Comparison of ENCODE assay signal across 29 mouse cellular contexts in the genomic region with DNA sequence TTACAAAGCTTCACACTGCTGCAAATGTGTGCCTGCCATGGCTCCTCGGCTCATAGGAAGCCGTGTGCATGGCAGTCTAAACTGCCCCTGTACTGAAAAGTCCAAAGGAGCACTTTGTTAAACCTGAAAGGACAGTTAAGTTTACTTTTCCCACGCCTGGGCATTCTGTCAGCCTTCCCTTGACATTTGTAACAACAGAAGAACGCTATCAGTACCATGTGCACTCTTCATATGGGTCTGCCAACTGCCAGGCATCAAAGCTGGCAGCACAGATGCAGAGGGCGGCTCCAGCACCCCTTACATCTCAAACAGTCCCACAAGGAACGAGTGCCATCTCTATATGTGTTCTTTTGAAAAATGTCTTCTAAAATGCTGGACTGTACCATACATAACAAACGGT. TPM values are rescaled to one million over a fixed set of nuclear protein-coding genes. Genes with fewer than 3 reads are reported as not detected.
DNase-seq lines count a peak whose midpoint lies in the region; ATAC-seq and TF ChIP-seq lines count a peak whose summit lies in the region.
"Had no signal": no experiment of that assay in that cellular context is flagged by ENCODE, and none has a peak within 500 bp of the region (broad histone marks: within the 10 kb centered on the region; RNA-seq: fewer than 3 reads in every experiment).

No protein-coding gene starts in this region.

- ATAC-seq in forebrain, embryonic 14.5 days = no peak
- ATAC-seq in forebrain, embryonic 16.5 days = no peak
- no peak for ATAC-seq in liver, embryonic 11.5 days (replicated peaks; ENCODE audit: low FRiP score)
- ATAC-seq in megakaryocyte-erythroid progenitor cell, adult 5-6 weeks (replicated peaks; ENCODE audit: low FRiP score, low TSS enrichment, poor library complexity, severe bottlenecking) = peak; percentile 51; the same call in 1 of the 2 replicates
- ATAC-seq: hindbrain, postnatal 0 days; intestine, postnatal 0 days; midbrain, embryonic 15.5 days had no signal

- H3K4me3 ChIP-seq in forebrain, embryonic 14.5 days (ENCODE audit: low read depth, low read length) = no peak overlapping the region
- no peak overlapping the region for H3K4me3 ChIP-seq in forebrain, embryonic 16.5 days (replicated peaks; ENCODE audit: low read length)
- no peak overlapping the region for H3K4me3 ChIP-seq in liver, adult 2 months (ENCODE audit: insufficient read depth, low read depth, low read length)
- H3K4me3 ChIP-seq in liver, embryonic 11.5 days (ENCODE audit: low read depth, low read length) = no peak overlapping the region
- H3K4me3 ChIP-seq: embryonic facial prominence, embryonic 13.5 days; forebrain, embryonic 10.5 days; heart, embryonic 10.5 days; heart, embryonic 15.5 days; hindbrain, embryonic 12.5 days; liver, embryonic 13.5 days; midbrain, embryonic 10.5 days; midbrain, embryonic 15.5 days had no signal

- DNase-seq in forebrain, embryonic 14.5 days (ENCODE audit: low spot score) = peak; percentile 27
- peak; percentile 99 for DNase-seq in liver, adult 2 months (ENCODE audit: extremely low read depth, low read depth, low spot score)
- no peak for DNase-seq in liver, embryonic 11.5 days (ENCODE audit: low spot score)
- peak; percentile 23 for DNase-seq in brain, adult 2 months (ENCODE audit: low read depth, low spot score)
- DNase-seq: B cell, adult 2 months; cerebellum, adult 18-20 months; cerebellum, postnatal 10 days; gastrocnemius, postnatal 14 days; heart, postnatal 36 days; kidney, adult 9 months; kidney, postnatal 10 days; liver, embryonic 13.5 days; lung, embryonic 14.5 days; lung, postnatal 14 days; right cerebral cortex, adult 18-20 months; right cerebral cortex, postnatal 4 days; thymus, postnatal 4 days had no signal

- H3K27me3 ChIP-seq in forebrain, embryonic 14.5 days (replicated peaks; ENCODE audit: control insufficient read depth, insufficient read depth, low read length) = no peaks in the 10 kb centered on the region
- H3K27me3 ChIP-seq in forebrain, embryonic 16.5 days (replicated peaks; ENCODE audit: control insufficient read depth, insufficient read depth, low read length) = no peaks in the 10 kb centered on the region
- H3K27me3 ChIP-seq in liver, adult 2 months (ENCODE audit: control insufficient read depth, insufficient read depth, low read length) = no peaks in the 10 kb centered on the region
- no peaks in the 10 kb centered on the region for H3K27me3 ChIP-seq in liver, embryonic 11.5 days (replicated peaks; ENCODE audit: control insufficient read depth, insufficient read depth, low read length)
- H3K27me3 ChIP-seq: embryonic facial prominence, embryonic 13.5 days; heart, embryonic 15.5 days; hindbrain, embryonic 12.5 days; liver, embryonic 13.5 days; midbrain, embryonic 15.5 days had no signal

- WGBS in forebrain, embryonic 14.5 days = 82% methylated on average over 7 of the region's 7 CpGs
- 69% methylated on average over 7 of the region's 7 CpGs for WGBS in forebrain, embryonic 16.5 days
- WGBS in liver, adult 2 months = 29% methylated on average over 7 of the region's 7 CpGs
- WGBS in liver, embryonic 11.5 days = 84% methylated on average over 7 of the region's 7 CpGs

- no peaks in the 10 kb centered on the region for H3K9me3 ChIP-seq in forebrain, embryonic 14.5 days (replicated peaks; ENCODE audit: control insufficient read depth, low read length)
- no peaks in the 10 kb centered on the region for H3K9me3 ChIP-seq in forebrain, embryonic 16.5 days (ENCODE audit: control insufficient read depth, low read length)
- no peaks in the 10 kb centered on the region for H3K9me3 ChIP-seq in liver, embryonic 11.5 days (ENCODE audit: control insufficient read depth, low read length)
- H3K9me3 ChIP-seq: embryonic facial prominence, embryonic 13.5 days; forebrain, embryonic 10.5 days; heart, embryonic 10.5 days; heart, embryonic 15.5 days; hindbrain, embryonic 12.5 days; liver, embryonic 13.5 days; midbrain, embryonic 10.5 days; midbrain, embryonic 15.5 days had no signal

- H3K9ac ChIP-seq in forebrain, embryonic 14.5 days (ENCODE audit: low read length) = no peak overlapping the region
- H3K9ac ChIP-seq in forebrain, embryonic 16.5 days (replicated peaks; ENCODE audit: low read depth, low read length) = no peak overlapping the region
- no peak overlapping the region for H3K9ac ChIP-seq in liver, adult 2 months (ENCODE audit: low read depth, low read length)
- H3K9ac ChIP-seq in liver, embryonic 11.5 days (ENCODE audit: low read depth, low read length) = no peak overlapping the region
- H3K9ac ChIP-seq: embryonic facial prominence, embryonic 13.5 days; heart, embryonic 15.5 days; hindbrain, embryonic 12.5 days; liver, embryonic 13.5 days; lung, embryonic 14.5 days; midbrain, embryonic 15.5 days had no signal

- H3K36me3 ChIP-seq in forebrain, embryonic 14.5 days (ENCODE audit: control insufficient read depth, insufficient read depth, low read length) = peaks cover 64% of the 10 kb centered on the region
- H3K36me3 ChIP-seq in forebrain, embryonic 16.5 days (ENCODE audit: control insufficient read depth, insufficient read depth) = peaks cover 8% of the 10 kb centered on the region
- H3K36me3 ChIP-seq in liver, adult 2 months (ENCODE audit: control insufficient read depth, insufficient read depth, low read length) = peaks cover 25% of the 10 kb centered on the region
- peaks cover 39% of the 10 kb centered on the region for H3K36me3 ChIP-seq in liver, embryonic 11.5 days (ENCODE audit: control insufficient read depth, insufficient read depth, low read length)

- H3K4me1 ChIP-seq in forebrain, embryonic 14.5 days (ENCODE audit: control insufficient read depth, insufficient read depth, low read length) = no peaks in the 10 kb centered on the region
- peaks cover 7% of the 10 kb centered on the region; the same call in 1 of the 2 replicates for H3K4me1 ChIP-seq in forebrain, embryonic 16.5 days (replicated peaks; ENCODE audit: control insufficient read depth, insufficient read depth, low read length)
- peaks cover 19% of the 10 kb centered on the region for H3K4me1 ChIP-seq in liver, adult 2 months (ENCODE audit: control insufficient read depth, insufficient read depth, low read length)
- H3K4me1 ChIP-seq in liver, embryonic 11.5 days (replicated peaks; ENCODE audit: control insufficient read depth, insufficient read depth, low read length) = no peaks in the 10 kb centered on the region
- H3K4me1 ChIP-seq: embryonic facial prominence, embryonic 13.5 days; forebrain, embryonic 10.5 days; heart, embryonic 10.5 days; hindbrain, embryonic 12.5 days; liver, embryonic 13.5 days; midbrain, embryonic 10.5 days; midbrain, embryonic 15.5 days had no signal

- no peak overlapping the region for H3K27ac ChIP-seq in forebrain, embryonic 14.5 days (ENCODE audit: low read depth, low read length)
- no peak overlapping the region for H3K27ac ChIP-seq in forebrain, embryonic 16.5 days (ENCODE audit: low read length)
- peak overlapping the region; percentile 7 for H3K27ac ChIP-seq in liver, adult 2 months (replicated peaks; ENCODE audit: insufficient read depth, low read depth, low read length)
- H3K27ac ChIP-seq in liver, embryonic 11.5 days (ENCODE audit: low read depth, low read length) = no peak overlapping the region
- H3K27ac ChIP-seq: embryonic facial prominence, embryonic 13.5 days; forebrain, embryonic 10.5 days; heart, embryonic 10.5 days; heart, embryonic 15.5 days; hindbrain, embryonic 12.5 days; hindbrain, postnatal 0 days; liver, embryonic 13.5 days; midbrain, embryonic 10.5 days; midbrain, embryonic 15.5 days; stomach, postnatal 0 days had no signal

- peaks cover 15% of the 10 kb centered on the region; the same call in 1 of the 2 replicates for H3K79me2 ChIP-seq in liver, adult 2 months (ENCODE audit: control insufficient read depth, insufficient read depth, low read length)

- TF ChIP-seq CTCF in liver, adult 2 months (IDR thresholded peaks at IDR 0.05; ENCODE audit: low read depth, low read length) = no peak

- no peak for TF ChIP-seq POLR2A in liver, adult 2 months (IDR thresholded peaks at IDR 0.05; ENCODE audit: extremely low read depth, insufficient read depth, low read length)

- H3K4me2 ChIP-seq in forebrain, embryonic 14.5 days (ENCODE audit: low read length) = no peak overlapping the region
- no peak overlapping the region for H3K4me2 ChIP-seq in forebrain, embryonic 16.5 days (ENCODE audit: low read length)
- H3K4me2 ChIP-seq in liver, embryonic 11.5 days = no peak overlapping the region
- H3K4me2 ChIP-seq: embryonic facial prominence, embryonic 13.5 days; heart, embryonic 15.5 days; hindbrain, embryonic 12.5 days; liver, embryonic 13.5 days; lung, embryonic 14.5 days; midbrain, embryonic 15.5 days had no signal

RNA-seq across cellular contexts. Expression of a gene that starts 40.5 kb away (rescaled TPM):
- 10.6 and 11.3 TPM in 2 replicates for polyA plus RNA-seq in forebrain, embryonic 14.5 days (2014; fragmentation: Nextera tagmentation; extraction: Ambion mirVana)
- polyA plus RNA-seq in forebrain, embryonic 16.5 days (2015; fragmentation: Nextera tagmentation; extraction: Ambion mirVana) = 10.2 and 11.5 TPM in 2 replicates
- total RNA-seq in liver, adult 2 months (2014; rRNA removed) = 3.0 and 4.1 TPM in 2 replicates
- polyA plus RNA-seq in liver, adult 2 months (2012; rRNA removed) = 5.8 and 6.7 TPM in 2 replicates
- 6.2 and 8.3 TPM in 2 replicates for polyA plus RNA-seq in liver, embryonic 11.5 days (2014; fragmentation: Nextera tagmentation; extraction: Ambion mirVana)
- total RNA-seq in megakaryocyte-erythroid progenitor cell, adult 5-6 weeks (2014; fragmentation: Nextera tagmentation) = 25.2 and 26.1 TPM in 2 replicates
- total RNA-seq in megakaryocyte-erythroid progenitor cell, adult 5-6 weeks (2017) = 6.1 and 10.9 TPM in 2 replicates

RNA-seq across cellular contexts. Expression of a gene that starts 56.4 kb away (rescaled TPM):
- polyA plus RNA-seq in forebrain, embryonic 14.5 days (2014; fragmentation: Nextera tagmentation; extraction: Ambion mirVana) = 17.8 and 18.7 TPM in 2 replicates
- polyA plus RNA-seq in forebrain, embryonic 16.5 days (2015; fragmentation: Nextera tagmentation; extraction: Ambion mirVana) = 13.7 and 14.8 TPM in 2 replicates
- total RNA-seq in liver, adult 2 months (2014; rRNA removed) = 45.1 and 59.3 TPM in 2 replicates
- polyA plus RNA-seq in liver, adult 2 months (2012; rRNA removed) = 40.1 and 40.6 TPM in 2 replicates
- 33.1 and 38.0 TPM in 2 replicates for polyA plus RNA-seq in liver, embryonic 11.5 days (2014; fragmentation: Nextera tagmentation; extraction: Ambion mirVana)
- total RNA-seq in megakaryocyte-erythroid progenitor cell, adult 5-6 weeks (2014; fragmentation: Nextera tagmentation) = 186 and 189 TPM in 2 replicates
- 134 and 158 TPM in 2 replicates for total RNA-seq in megakaryocyte-erythroid progenitor cell, adult 5-6 weeks (2017)
